Mouse (Mus musculus) midbrain, embryonic 11.5 days (tissue): Measurements from ENCODE around the gene Arhgap15. TPM values are rescaled to one million over a fixed set of nuclear protein-coding genes. Genes with fewer than 3 reads are reported as not detected.

ENCODE experiments used
- ATAC-seq: fragments of 200-750 bp; cut with Nextera tagmentation; 2 replicates; pipeline ENCODE4 v1.8.0; 2017; ENCODE audit warnings: moderate TSS enrichment, moderate library complexity; ENCODE audit not compliant: low FRiP score
- DNase-seq: peaks from one replicate; pipeline ENCODE4 v3.0.0; 2015; ENCODE audit warnings: low spot score; ENCODE audit errors: missing footprints
- H3K27ac ChIP-seq: fragments of 300-500 bp; sonication (generic); 2 replicates; pipeline ENCODE4 v1.5.1; 2014; ENCODE audit warnings: low read depth, low read length
- H3K27me3 ChIP-seq: fragments of 300-500 bp; sonication (generic); 2 replicates; pipeline ENCODE4 v1.6.1; 2014; ENCODE audit warnings: mild to moderate bottlenecking, low read length, moderate library complexity, mixed read lengths; ENCODE audit not compliant: control insufficient read depth, insufficient read depth
- H3K36me3 ChIP-seq: fragments of 300-500 bp; sonication (generic); 2 replicates; pipeline ENCODE4 v1.6.1; 2014; ENCODE audit warnings: mild to moderate bottlenecking, low read length, moderate library complexity, mixed read lengths; ENCODE audit not compliant: control insufficient read depth, insufficient read depth
- H3K4me1 ChIP-seq: fragments of 300-500 bp; sonication (generic); 2 replicates; pipeline ENCODE4 v1.6.1; 2014; ENCODE audit warnings: low read length; ENCODE audit not compliant: control insufficient read depth, insufficient read depth
- H3K4me2 ChIP-seq: fragments of 300-500 bp; sonication (generic); 2 replicates; pipeline ENCODE4 v1.6.1; 2014; ENCODE audit warnings: mild to moderate bottlenecking, moderate library complexity
- H3K4me3 ChIP-seq: fragments of 300-500 bp; sonication (generic); 2 replicates; pipeline ENCODE4 v1.5.1; 2014; ENCODE audit warnings: low read depth, low read length
- H3K9ac ChIP-seq: fragments of 300-500 bp; sonication (generic); 2 replicates; pipeline ENCODE4 v1.6.1; 2014; ENCODE audit warnings: low read length
- H3K9me3 ChIP-seq: fragments of 300-500 bp; sonication (generic); 2 replicates; pipeline ENCODE4 v1.6.1; 2016; ENCODE audit warnings: low read length; ENCODE audit not compliant: control insufficient read depth
- WGBS: fragments of 180-500 bp; shearing (Covaris S2); extraction: QIAGEN DNeasy Blood & Tissue Kit; methylation state at CpG from one replicate; pipeline ENCODE4 v1.1.7; 2014; 5-methylcytosine and 5-hydroxymethylcytosine counted together
- polyA plus RNA-seq: library from polyadenylated mRNA; unstranded; fragments of >200 nt; fragmentation: Nextera tagmentation; extraction: Ambion mirVana; gene quantifications from 2 replicates; pipeline ENCODE4 v1.2.1, GENCODE M21; 2014

The Arhgap15 gene
- polyA plus RNA-seq, 1 experiment from 2014 or later = 0.52 TPM

DNA sequence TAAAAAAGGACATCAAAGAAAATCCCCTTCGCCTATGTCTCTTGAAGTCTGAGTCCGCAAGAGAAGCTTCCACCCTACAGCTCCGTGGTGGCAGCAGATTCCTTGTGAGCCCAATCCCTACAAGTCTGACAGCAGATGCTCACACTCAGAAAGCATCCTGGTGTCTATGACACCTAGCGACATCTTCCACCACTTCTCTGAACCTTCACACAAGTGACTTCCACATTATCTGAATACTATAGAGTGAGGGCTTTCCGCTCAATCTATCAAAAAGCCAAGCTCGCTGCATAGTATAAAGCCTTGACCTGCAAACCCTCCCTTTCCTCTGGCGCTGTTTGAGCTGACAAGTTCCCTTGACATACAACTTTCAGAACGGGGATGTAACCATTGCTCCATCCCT is 645.2 kb downstream of the Arhgap15 start:
- Histone ChIP-seq H3K27ac (no peak overlapping the region), H3K4me2 (no peak overlapping the region), H3K4me1 (peaks cover 19% of the 10 kb centered on the region), H3K36me3 (no peaks in the 10 kb centered on the region), H3K9me3 (no peaks in the 10 kb centered on the region), H3K9ac (no peak overlapping the region), H3K27me3 (no peaks in the 10 kb centered on the region), H3K4me3 (no peak overlapping the region)
- DNase-seq (no peak), ATAC-seq (no peak)
- 79% methylated on average over 8 of the region's 8 CpGs for WGBS

GRCm38 (mm10) chr2:44394956-44395501 is 646.4 kb downstream of the Arhgap15 start:
- Histone ChIP-seq H3K9ac (no peak overlapping the region), H3K4me1 (peaks cover 19% of the 10 kb centered on the region), H3K4me3 (no peak overlapping the region), H3K9me3 (no peaks in the 10 kb centered on the region), H3K27me3 (no peaks in the 10 kb centered on the region), H3K27ac (no peak overlapping the region), H3K4me2 (no peak overlapping the region; the same call in 1 of the 2 replicates), H3K36me3 (no peaks in the 10 kb centered on the region)
- DNase-seq = no peak
- 13% methylated on average over 6 of the region's 6 CpGs for WGBS
- ATAC-seq = peak; percentile 70

- no peaks in the 10 kb centered on the region for H3K36me3 ChIP-seq
- no peak for DNase-seq
- H3K27ac ChIP-seq = no peak overlapping the region
- 47% methylated on average over 2 of the region's 2 CpGs for WGBS
- no peak overlapping the region for H3K4me2 ChIP-seq
- peaks cover 19% of the 10 kb centered on the region for H3K4me1 ChIP-seq
- H3K27me3 ChIP-seq = no peaks in the 10 kb centered on the region
- H3K4me3 ChIP-seq = no peak overlapping the region
- H3K9me3 ChIP-seq = no peaks in the 10 kb centered on the region
- no peak overlapping the region for H3K9ac ChIP-seq
- no peak for ATAC-seq
Observed at GRCm38 (mm10) chr2:44395577-44395976, 647.0 kb downstream of the Arhgap15 start.

- Histone ChIP-seq H3K9ac (no peak overlapping the region), H3K27ac (no peak overlapping the region), H3K9me3 (no peaks in the 10 kb centered on the region), H3K36me3 (no peaks in the 10 kb centered on the region), H3K4me3 (no peak overlapping the region), H3K4me2 (no peak overlapping the region), H3K4me1 (peaks cover 19% of the 10 kb centered on the region), H3K27me3 (no peaks in the 10 kb centered on the region)
- peak; percentile 54 for ATAC-seq
- DNase-seq = no peak
- 3% methylated on average over 1 of the region's 1 CpGs for WGBS
Observed at GRCm38 (mm10) chr2:44397209-44397608, 648.6 kb downstream of the Arhgap15 start.

DNA sequence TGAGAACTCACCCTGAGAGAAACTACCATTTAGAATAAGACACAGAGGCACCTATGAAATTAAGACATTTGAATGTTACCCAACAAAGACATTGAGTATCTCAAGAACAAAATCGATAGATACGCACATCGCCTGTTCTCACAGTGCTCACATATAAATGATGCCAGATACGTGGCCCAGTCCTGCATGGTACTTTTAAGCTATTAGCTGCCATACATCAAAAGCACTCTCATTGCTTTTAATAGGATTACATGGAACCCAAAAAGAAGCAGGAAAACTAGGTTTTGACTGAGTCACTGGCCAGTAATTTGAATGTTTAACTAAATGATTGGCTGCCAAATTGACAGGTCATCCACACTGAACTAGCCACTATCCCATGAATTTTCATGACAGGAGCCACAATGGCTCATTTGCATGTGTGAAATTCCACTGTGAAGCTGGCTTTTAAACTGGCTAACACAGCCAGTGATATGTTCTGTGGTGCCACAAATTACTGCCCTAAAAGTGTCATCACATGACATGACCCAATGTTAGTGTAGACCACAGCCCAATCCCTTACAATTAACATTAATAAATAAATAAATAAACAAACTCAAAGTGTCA is 649.2 kb downstream of the Arhgap15 start:
- WGBS = 38% methylated on average over 4 of the region's 4 CpGs
- Histone ChIP-seq H3K9ac (no peak overlapping the region), H3K36me3 (no peaks in the 10 kb centered on the region), H3K9me3 (no peaks in the 10 kb centered on the region), H3K27ac (no peak overlapping the region), H3K4me2 (no peak overlapping the region), H3K27me3 (no peaks in the 10 kb centered on the region), H3K4me3 (no peak overlapping the region), H3K4me1 (peaks cover 19% of the 10 kb centered on the region)
- ATAC-seq (peak; percentile 63), DNase-seq (peak; percentile 89)

- DNase-seq (no peak), ATAC-seq (no peak)
- no peaks in the 10 kb centered on the region for H3K36me3 ChIP-seq
- H3K4me3 ChIP-seq = no peak overlapping the region
- H3K9me3 ChIP-seq = no peaks in the 10 kb centered on the region
- H3K4me1 ChIP-seq = peaks cover 19% of the 10 kb centered on the region
- no peak overlapping the region for H3K9ac ChIP-seq
- no peak overlapping the region for H3K27ac ChIP-seq
- H3K27me3 ChIP-seq = no peaks in the 10 kb centered on the region
- no peak overlapping the region for H3K4me2 ChIP-seq
Observed at GRCm38 (mm10) chr2:44399191-44399926, 650.7 kb downstream of the Arhgap15 start.

DNA sequence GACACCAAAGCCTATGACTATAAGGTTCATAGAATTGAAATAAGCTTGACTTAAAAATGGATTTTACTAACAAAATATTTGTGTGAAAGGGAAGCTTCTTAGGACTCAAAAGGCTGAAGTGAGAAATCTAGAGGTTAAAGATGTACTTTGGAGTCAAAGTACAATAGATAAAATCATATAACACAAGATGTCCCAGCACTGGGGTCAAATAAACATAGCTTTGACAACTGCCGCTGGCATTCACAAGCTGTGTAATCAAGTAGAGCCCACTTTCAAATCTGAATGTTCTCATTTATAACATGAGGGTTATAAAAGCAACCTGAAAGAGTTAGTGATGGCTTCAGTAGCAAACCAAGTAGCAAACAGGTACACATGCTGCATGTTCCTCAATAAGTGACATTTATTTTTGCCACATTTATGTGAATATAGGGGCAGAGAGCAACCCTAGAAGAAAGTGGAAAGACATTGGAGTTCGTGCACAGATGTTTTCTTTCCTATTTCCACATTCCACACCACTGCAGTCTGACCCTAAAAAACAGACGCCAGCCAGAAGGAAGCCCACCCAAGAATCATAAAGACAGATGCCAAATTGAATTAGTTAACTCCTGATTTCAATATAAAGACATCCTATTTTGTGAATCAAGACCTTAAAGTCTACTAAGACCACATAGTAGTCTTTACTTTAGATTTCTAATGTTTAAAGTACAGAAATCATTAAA is 653.2 kb downstream of the Arhgap15 start:
- no peaks in the 10 kb centered on the region for H3K27me3 ChIP-seq
- peaks cover 6% of the 10 kb centered on the region; the same call in 1 of the 2 replicates for H3K9me3 ChIP-seq
- DNase-seq = no peak
- no peak overlapping the region for H3K4me2 ChIP-seq
- WGBS = 67% methylated on average over 3 of the region's 3 CpGs
- no peak overlapping the region for H3K4me3 ChIP-seq
- H3K27ac ChIP-seq = no peak overlapping the region
- no peak overlapping the region for H3K9ac ChIP-seq
- H3K4me1 ChIP-seq = peaks cover 11% of the 10 kb centered on the region
- H3K36me3 ChIP-seq = no peaks in the 10 kb centered on the region
- no peak for ATAC-seq

GRCm38 (mm10) chr2:44411660-44412059 is 663.0 kb downstream of the Arhgap15 start:
- H3K36me3 ChIP-seq = no peaks in the 10 kb centered on the region
- no peak for ATAC-seq
- H3K4me1 ChIP-seq = peaks cover 2% of the 10 kb centered on the region; the same call in 1 of the 2 replicates
- no peak overlapping the region for H3K9ac ChIP-seq
- DNase-seq = peak; percentile 79
- no peaks in the 10 kb centered on the region for H3K27me3 ChIP-seq
- H3K9me3 ChIP-seq = no peaks in the 10 kb centered on the region
- no peak overlapping the region for H3K4me2 ChIP-seq
- no peak overlapping the region for H3K27ac ChIP-seq
- 59% methylated on average over 2 of the region's 2 CpGs for WGBS
- no peak overlapping the region for H3K4me3 ChIP-seq

GRCm38 (mm10) chr2:44416331-44416730 is 667.7 kb downstream of the Arhgap15 start:
- no peaks in the 10 kb centered on the region for H3K36me3 ChIP-seq
- no peak for ATAC-seq
- H3K9ac ChIP-seq = no peak overlapping the region
- no peaks in the 10 kb centered on the region for H3K9me3 ChIP-seq
- 91% methylated on average over 4 of the region's 4 CpGs for WGBS
- H3K4me2 ChIP-seq = no peak overlapping the region
- peak; percentile 14 for DNase-seq
- H3K4me3 ChIP-seq = no peak overlapping the region
- no peak overlapping the region for H3K27ac ChIP-seq
- H3K27me3 ChIP-seq = no peaks in the 10 kb centered on the region
- H3K4me1 ChIP-seq = no peaks in the 10 kb centered on the region
